Mouse (Mus musculus): ENCODE measurements around the gene Rab39.

Gene Rab39

DNA sequence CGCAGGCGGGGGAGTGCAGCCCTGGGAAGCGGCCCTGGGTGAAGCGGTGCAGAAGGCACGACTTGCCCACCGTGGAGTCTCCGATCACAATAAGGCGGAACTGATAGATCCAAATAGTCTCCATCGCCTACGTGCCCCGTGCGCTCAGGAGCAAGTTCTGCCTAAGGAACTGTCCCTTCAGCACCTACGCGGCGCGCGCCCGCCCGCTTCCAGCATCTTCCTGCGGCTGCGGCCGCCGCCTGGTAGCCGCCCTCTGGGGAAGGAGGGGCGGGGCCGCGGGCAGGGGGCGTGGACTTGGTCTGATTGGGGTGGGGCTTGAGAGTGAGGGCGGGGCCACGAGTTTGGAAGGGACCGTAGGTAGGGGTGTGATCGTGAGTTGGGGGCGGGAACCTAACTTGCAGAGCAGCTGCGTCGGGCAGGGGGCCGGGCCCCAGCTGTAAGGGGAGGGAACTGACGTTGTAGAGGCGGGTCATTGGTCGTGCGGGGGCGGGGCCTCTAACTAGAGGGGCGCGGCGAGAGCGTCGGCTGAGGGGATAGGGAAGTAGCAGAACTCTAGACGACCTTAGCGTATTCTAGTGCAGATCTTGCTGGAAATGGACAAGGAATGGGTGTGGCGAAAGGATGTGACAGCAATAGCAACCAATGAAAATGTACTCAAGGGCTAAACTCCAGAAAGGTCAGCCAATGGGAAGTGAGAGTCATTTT lies at the start of gene Rab39:
Gene Rab39 (minus strand): TSS at position 241 of the 705 bp plus-strand sequence.
- DNase-seq (ENCODE audit: low spot score) = no peak

DNA sequence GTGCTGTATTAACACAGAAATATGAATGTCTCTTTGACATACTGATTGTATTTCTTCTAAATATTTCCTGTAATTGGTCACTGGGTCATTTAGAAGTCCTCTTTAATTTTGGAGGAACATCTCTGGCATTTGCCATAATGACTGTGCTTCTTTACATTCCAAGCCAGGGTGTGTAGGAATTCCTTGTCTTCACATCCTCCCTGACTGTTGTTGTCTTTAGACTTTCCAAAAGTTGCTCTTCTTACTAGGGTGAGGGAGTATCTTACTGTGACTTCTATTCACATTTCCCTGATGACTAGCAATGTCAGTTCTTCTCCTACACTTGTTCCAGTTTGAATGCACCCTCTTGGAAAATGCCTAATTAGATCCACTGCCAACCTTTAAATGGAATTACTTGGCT lies 48.8 kb upstream of the Rab39 start:
- no peak for DNase-seq (ENCODE audit: low spot score)

DNA sequence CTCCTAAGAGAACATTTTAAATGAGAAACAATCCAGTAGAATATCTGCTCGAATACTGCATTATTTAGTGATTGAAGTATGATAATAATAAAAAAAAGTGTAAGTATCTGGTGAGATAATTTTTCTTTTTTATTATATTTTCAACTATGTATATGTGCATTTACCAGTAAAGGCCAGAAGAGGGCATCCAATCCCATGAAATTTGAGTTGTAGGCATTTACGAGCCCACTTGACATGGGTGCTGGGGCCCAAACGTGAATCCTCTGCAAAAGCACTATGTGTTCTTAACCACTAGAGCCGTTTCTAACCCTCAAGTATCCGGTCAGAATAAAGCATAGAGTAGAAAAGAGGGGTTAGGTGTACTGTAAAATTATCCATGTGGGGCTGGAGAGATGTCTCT lies 44.9 kb upstream of the Rab39 start:
- DNase-seq (ENCODE audit: low spot score) = no peak

DNA sequence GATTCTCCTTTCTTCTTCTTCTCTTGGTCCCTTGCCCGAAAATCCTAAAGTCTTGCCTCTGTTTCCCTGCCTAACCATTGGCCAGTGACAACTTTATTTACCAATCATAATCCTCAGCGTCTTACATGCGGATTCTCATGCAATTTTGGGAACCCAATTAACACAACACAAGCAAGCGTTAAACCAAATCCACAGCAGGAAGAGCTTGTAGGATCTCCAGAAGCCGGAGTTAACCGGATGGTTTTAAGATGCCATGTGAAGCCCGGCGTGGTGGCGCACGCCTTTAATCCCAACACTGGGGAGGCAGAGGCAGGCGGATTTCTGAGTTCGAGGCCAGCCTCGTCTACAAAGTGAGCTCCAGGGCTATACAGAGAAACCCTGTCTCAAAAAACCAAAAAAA lies 44.4 kb upstream of the Rab39 start:
- DNase-seq (ENCODE audit: low spot score) = no peak

DNA sequence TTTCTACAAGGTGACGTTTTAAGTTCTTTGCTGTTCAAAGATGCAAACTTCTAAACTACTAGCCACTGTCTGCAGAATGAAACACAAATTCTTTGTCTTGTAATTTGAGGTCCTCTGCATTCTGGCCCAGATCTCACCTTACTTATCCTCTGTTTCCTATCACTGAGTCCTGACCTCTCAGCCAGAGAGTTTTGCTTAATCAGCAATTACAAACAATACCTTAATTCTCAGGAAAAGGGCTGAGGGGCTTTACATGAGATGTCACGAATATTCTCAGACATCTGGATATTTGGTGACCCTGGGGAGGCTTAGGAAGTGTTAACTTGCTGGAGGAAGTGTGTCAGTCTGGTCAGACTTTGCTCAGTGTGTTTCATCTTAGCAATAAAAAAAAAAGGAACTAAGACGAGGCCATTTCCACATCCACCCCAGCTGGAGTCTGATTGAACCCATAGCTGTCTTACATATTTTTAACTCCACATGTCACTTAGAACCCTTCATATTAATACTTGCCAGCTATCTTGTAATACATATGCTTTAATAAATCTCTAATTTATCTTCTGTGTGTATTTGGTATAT lies 34.9 kb upstream of the Rab39 start:
- DNase-seq (ENCODE audit: low spot score) = no peak

DNA sequence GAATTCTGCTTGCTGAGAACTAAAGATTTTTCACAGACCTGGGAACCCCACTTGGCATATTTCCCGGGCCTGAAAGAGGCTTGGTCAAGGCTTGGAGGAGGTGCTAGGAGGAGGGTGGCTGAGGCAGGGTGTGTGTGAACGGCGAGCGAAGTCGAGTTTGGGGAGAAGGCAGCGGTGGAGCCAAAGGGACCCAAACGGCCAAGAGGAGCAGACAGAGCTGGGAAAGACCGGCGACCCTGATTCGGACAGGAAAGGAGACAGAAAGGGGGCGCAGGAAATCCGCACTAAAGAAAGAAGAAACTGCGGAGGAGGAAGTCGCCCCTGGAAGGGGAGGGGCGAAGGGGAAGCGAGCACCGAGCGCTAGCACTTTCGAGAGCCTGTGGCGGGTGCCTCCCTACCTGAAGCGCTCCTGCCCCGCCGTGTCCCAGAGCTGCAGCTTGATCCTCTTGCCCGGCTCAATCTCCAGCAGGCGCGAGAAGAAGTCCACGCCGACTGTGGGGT lies 491 bp downstream of the Rab39 start:
- no peak for DNase-seq (ENCODE audit: low spot score)

DNA sequence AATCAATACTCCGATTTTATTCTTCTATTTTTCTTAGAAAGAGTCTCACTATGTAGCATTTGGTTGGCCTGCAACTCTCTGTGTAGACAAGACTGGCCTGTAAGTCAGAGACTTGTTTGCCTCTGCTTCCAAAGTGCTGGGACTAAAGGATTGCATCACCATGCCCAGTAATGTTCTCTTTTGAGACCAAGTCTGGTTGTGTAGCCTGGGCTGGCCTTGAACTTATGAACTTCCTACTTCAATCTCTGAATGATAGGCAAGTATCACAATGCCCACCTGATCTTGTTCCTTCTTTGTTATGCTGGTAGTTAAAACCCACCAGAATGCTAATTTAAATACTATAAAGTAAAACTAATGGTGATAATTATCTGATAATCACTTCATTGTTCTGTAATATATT lies 3.0 kb downstream of the Rab39 start:
- DNase-seq (ENCODE audit: low spot score) = no peak

DNA sequence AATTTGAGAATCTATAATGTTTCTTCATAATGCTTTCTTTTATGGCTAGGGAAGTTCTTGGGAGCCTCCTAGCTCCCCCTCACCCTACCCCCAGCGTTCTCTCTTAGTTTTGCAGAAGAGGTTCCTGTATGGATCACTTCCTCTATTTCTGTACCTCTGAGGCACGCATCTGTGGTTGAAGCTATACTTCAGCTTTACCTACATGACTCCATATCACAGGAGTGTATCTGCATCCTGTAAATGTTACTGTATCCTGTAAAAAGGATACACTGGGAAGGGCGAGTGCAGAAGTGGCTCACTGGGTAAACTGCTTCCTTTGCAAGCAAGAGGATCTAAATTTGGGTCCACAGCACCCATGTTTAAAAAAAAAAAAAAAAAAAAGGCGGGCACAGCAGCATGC lies 5.5 kb downstream of the Rab39 start:
- DNase-seq (ENCODE audit: low spot score) = no peak

DNA sequence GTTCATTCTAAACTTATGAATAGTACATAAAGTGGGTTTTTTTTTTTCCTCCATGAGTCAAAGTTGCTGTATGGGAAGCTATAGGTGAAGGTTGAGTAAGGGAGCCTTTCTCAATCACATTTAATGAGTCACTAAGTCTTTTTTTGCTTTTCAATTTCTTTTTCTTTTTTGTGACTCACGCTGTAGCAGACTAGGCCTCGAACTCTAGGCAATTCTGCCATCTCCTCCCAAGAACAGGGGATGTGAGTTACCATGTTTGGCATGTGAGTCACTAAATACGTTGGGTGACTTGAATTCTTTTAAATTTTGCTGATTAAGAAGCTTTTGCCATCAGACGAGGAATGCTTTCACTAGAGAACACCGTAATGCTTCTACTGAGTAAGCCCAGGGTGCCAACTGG lies 10.2 kb downstream of the Rab39 start:
- no peak for DNase-seq (ENCODE audit: low spot score)

DNA sequence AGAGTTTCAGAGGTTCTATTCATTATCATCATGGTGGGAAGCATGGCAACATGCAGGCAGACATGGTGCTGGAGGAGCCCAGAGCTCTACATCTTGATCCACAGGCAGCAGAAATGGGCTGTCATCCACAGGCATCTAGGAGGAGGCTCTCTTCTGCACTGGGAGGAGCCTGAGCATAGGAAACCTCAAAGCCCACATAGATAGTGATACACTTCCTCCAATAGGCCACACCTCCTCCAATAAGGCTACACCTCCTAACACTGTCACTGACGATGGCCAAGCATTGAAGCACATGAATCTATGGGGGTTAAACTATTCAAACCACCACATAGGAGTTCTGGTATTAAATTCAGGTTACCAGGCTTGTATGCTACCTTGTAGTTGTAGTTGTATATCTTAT lies 12.3 kb downstream of the Rab39 start:
- DNase-seq (ENCODE audit: low spot score) = no peak

DNA sequence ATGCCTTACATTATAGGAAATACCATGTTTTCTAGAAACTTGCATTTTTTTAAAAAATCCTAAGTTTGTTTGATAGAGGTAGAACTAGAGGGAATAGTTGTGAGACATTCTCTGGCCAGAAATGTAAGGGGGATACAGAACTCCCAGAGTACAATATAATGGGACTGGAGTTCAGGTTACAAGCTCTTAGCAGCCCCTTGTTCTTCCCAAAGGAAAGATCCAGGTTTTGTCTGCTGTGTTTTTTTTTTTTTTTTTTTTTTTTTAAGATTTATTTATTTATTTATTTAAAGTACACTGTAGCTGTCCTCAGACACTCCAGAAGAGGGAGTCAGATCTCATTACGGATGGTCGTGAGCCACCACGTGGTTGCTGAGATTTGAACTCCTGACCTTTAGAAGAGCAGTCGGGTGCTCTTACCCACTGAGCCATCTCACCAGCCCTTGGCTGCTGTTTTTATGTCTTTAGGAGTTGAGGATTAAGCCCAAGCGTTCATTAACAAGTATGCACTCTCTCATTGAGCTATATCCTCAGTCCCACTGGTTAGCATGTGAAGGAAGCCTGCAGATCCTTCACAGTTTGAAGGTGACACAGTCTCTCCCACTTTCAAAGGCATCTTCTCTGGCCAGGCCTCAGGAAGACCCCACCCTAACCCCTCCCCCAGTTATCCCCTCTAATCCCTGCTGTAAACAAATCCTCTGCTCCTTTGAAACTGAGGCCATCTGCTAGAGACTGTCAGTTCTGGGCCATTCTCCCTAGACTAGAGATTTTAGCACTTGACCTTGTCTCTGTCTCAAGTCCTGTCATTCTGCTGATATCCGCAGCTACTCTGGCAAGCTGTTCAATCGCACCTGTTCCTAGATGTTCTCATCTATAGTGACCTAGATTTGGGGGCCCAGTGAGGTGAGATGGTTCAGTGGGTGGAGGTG lies 14.0 kb downstream of the Rab39 start:
- DNase-seq (ENCODE audit: low spot score) = no peak

DNA sequence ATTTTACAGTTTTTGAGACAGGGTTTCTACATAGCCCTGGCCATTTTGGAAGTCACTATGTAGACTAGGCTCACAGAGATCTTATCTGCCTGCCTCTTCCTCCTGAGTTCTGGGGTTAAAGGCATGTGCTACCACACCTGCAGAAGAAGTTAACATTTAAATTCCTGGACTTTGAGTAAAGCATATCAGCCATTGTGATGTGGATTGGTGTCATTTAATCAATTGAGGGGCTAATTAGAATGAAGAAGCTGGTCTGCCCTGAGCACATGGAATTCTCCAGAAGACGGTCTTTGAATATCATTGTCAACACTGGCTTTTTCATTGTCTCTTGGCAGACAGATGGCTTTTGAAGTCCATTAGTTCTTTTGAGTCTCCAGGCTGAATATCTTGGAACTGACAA lies 25.2 kb downstream of the Rab39 start:
- DNase-seq (ENCODE audit: low spot score) = no peak

DNA sequence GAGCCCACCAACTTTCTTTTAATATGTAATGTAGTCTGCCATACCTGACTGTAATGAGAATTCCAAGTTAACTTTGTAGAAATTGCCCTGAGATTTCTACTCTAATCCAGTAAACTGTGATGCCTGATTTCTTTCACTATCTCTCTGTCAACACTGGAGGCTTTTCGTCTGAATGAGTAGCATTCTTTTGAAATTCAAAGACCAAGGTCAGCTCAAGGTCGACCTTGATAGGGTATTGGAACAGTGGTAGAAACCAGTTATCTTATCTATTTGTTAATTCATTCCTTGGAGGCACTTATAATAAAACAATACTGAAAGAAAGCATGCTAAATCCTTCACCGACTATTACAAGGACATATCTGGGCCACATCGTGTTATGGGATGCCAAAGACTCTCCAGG lies 29.1 kb downstream of the Rab39 start:
- no peak for DNase-seq (ENCODE audit: low spot score)

DNA sequence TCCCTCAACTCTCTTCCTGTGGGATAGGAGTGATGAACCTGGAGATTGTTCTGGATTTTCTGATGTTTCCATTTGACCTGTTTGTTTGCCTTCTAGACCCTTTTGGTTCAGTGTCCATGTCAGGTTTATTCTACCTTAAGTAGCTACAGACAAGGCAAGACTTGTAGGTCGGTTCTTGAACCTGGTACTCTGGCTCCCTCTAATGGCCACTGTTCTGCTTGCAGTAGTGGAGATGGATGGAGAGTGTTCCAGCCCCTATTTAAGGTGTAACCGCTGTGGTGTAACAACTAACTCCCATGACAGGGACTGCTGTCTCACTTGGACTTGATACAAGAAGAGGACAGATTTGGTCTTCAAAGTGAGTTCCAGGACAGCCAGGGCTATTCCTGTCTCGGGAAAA lies 32.5 kb downstream of the Rab39 start:
- peak; percentile 72 for DNase-seq (ENCODE audit: low spot score)

DNA sequence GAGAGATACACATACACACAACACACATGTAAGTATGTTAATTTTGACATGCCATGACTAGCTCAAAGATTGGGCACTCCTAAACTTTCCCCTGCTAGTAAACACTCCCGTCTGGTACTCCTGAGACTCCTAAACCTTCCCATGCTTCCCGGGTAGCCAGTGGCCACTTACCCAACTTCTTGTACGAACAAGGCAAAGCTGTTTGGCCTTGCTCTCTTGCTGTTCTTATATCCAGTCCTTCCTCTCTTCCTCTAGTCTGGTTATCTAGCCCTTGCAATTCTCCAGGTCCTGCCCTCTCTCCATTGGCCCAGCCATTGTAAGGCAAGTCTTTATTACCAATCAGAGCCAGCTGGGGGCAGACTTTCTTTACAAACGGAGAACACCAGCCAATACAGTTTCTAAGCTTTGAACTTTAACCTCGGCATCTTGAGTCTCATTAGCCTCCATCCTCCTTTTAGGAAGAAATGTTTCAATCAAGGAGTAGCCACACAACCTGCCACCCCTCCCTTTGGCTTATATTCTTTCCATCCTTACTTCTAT lies 36.3 kb downstream of the Rab39 start, which contains the start of gene Cul5:
Gene Cul5 (minus strand): TSS at position 335 of the 540 bp plus-strand sequence.
- DNase-seq (ENCODE audit: low spot score) = peak; percentile 32

DNA sequence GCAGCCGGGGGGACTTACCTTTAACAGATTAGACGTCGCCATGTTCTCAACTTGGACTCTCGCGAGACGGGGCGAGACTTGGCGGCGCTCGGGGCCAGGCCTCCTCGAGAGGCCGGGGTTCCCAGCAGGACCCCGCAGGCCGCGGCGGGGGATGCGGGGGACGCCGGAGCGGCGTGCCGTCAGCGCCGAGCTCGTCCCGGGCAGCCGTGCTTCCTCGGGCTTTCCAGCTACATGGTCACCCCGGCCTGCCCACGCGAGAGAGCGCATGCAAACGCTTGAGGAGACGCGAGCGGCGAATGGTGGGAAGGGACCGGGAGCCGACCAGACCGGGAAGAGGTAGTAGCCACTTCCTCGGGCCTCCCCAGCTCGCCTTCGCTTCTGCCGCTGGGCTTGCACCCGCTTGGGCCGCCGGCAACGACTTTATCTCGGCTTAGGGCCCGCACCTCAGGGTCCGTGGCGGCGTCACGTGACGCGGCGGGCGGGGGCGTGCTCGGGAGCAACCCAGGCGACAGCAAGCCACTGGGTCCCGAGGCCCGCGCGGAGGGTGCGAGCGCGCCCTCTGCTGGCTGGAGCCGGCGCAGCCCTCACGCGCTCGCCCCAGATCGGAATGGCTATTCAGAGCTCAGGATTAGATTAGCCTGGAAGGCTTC lies 38.9 kb downstream of the Rab39 start:
- peak; percentile 90 for DNase-seq (ENCODE audit: low spot score)

DNA sequence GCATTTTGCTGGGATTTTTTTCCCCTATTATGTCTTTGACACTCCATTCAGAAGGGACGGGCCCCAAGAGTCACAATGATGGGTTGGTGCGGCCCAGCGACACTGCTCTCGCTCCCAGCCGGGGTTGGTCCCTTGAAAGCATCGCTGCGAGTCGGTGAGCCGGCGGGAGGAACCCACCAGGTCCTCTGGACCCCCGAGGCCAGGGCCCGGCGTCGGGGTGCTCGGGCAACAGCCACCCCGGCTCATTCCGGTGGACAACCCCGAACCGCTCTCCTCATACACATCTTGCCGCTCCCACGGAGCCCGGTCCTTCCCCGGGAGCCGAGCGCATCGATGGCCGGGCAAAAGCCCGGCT lies 39.4 kb downstream of the Rab39 start:
- DNase-seq (ENCODE audit: low spot score) = no peak

DNA sequence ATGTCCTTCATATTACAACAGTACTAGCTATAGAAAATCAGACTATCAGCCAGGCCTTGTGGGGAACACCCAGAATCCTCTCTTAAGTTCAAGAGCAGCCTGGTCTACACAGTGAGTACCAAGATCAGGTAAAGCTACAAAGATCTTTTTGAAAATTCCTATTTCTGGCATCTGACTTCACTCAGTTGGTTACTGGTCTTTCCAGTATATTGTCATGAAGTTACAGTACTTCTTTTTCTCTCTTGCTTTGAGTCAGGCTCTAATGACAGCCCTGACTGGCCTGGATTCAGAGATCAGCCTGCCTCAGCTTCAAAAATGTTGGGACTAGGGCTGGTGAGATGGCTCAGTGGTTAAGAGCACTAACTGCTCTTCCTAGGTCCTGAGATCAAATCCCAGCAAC lies 40.6 kb downstream of the Rab39 start:
- no peak for DNase-seq (ENCODE audit: low spot score)

DNA sequence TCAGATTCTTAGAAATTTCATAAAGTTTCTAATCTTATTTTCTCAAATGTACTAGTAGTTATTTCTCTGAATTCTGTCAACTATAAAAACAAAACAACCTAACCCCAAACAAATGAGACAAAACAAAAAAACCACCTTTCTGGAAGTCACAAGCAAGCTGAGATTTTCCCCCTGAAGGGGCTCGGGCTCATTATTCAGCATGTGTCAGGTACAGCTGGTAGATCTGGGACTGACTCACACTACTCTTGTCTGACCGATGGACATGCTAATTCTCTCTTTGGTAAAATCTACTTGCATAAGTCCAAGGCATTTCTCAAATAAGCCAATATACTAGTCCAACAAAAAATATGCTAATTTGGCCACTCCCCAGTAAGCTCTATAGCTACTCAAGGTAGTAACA lies 41.2 kb downstream of the Rab39 start:
- no peak for DNase-seq (ENCODE audit: low spot score)

DNA sequence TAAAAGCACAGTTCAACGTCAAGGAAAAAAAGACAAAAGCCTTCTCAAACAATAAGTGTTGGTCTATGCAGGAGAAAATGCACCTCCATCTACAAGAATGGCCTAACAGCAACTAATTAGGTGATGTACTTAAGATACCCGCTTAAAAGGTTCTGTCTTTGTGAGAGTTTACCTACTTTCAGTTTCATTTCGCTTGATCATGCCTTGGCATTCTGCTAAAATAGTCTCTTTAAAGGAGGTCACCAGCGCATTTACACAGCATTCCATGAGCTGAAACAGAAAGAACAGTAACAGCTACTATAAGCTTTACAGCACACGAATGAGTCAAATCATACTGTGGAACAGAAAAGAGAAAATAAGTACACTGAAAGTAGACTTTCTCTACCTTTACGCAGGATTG lies 71.2 kb downstream of the Rab39 start:
- DNase-seq (ENCODE audit: low spot score) = no peak
